Mouse (Mus musculus) heart, postnatal 0 days (tissue): Measurements from ENCODE around the gene Trim2. TPM values are rescaled to one million over a fixed set of nuclear protein-coding genes. Genes with fewer than 3 reads are reported as not detected.

Experiments used
- ATAC-seq: fragments of 200-750 bp; cut with Nextera tagmentation; 2 replicates; pipeline ENCODE4 v1.8.0; 2017; ENCODE audit warnings: low read depth, moderate number of reproducible peaks, moderate library complexity; ENCODE audit not compliant: insufficient read depth
- DNase-seq: peaks from one replicate; pipeline ENCODE4 v3.0.0-alpha.2; 2016; ENCODE audit warnings: low spot score
- H3K27ac ChIP-seq: fragments of 300-500 bp; sonication (generic); 2 replicates; pipeline ENCODE4 v1.5.1; 2014; ENCODE audit warnings: low read depth, mild to moderate bottlenecking
- H3K27me3 ChIP-seq: fragments of 300-500 bp; sonication (generic); 2 replicates; pipeline ENCODE4 v1.6.1; 2014; ENCODE audit warnings: low read length, mixed read lengths; ENCODE audit not compliant: control insufficient read depth, insufficient read depth
- H3K36me3 ChIP-seq: fragments of 300-500 bp; sonication (generic); replicated peaks from 2 replicates; pipeline ENCODE4 v1.6.1; 2014; ENCODE audit warnings: low read length, mixed read lengths; ENCODE audit not compliant: control insufficient read depth, insufficient read depth
- H3K4me1 ChIP-seq: fragments of 300-500 bp; sonication (generic); 2 replicates; pipeline ENCODE4 v1.6.1; 2014; ENCODE audit warnings: antibody characterized with exemption; ENCODE audit not compliant: control insufficient read depth, insufficient read depth
- H3K4me2 ChIP-seq: fragments of 300-500 bp; sonication (generic); 2 replicates; pipeline ENCODE4 v1.6.1; 2014; ENCODE audit warnings: low read depth, mild to moderate bottlenecking, low read length, moderate library complexity
- H3K4me3 ChIP-seq: fragments of 300-500 bp; sonication (generic); 2 replicates; pipeline ENCODE4 v1.5.1; 2014; ENCODE audit warnings: low read depth, low read length
- H3K9ac ChIP-seq: fragments of 300-500 bp; sonication (generic); replicated peaks from 2 replicates; pipeline ENCODE4 v1.6.1; 2014; ENCODE audit warnings: low read depth, low read length, mixed read lengths
- H3K9me3 ChIP-seq: fragments of 300-500 bp; sonication (generic); replicated peaks from 2 replicates; pipeline ENCODE4 v1.6.1; 2016; ENCODE audit warnings: low read length; ENCODE audit not compliant: control insufficient read depth
- CTCF ChIP-seq: IDR thresholded peaks from 2 replicates; pipeline ENCODE4 v1.5.1; 2016; ENCODE audit warnings: antibody characterized with exemption, control low read depth, low read depth
- EP300 ChIP-seq: IDR thresholded peaks from 2 replicates; pipeline ENCODE4 v1.6.1; 2016; ENCODE audit warnings: antibody characterized with exemption, low read depth
- WGBS: fragments of 180-500 bp; shearing (Covaris S2); extraction: QIAGEN DNeasy Blood & Tissue Kit; methylation state at CpG from one replicate; pipeline ENCODE4 v1.1.7; 2014; 5-methylcytosine and 5-hydroxymethylcytosine counted together
- polyA plus RNA-seq: library from polyadenylated mRNA; unstranded; fragments of >200 nt; fragmentation: Nextera tagmentation; extraction: Ambion mirVana; gene quantifications from 2 replicates; pipeline ENCODE4 v1.2.1, GENCODE M21; 2015
- total RNA-seq: library from RNA; depleted of rRNA; stranded (reverse); fragments of >200 nt; gene quantifications from 2 replicates; pipeline ENCODE4 v1.2.3, GENCODE M21; 2014; ENCODE audit warnings: low replicate concordance

Trim2 gene
- total and polyA plus RNA-seq, 2 experiments from 2014 or later, result 6.0 to 6.1 TPM

GRCm38 (mm10) chr3:84243116-84243515, 63.6 kb downstream of the Trim2 start:
- ATAC-seq, result no peak
- no peak overlapping the region for H3K27ac ChIP-seq
- WGBS, result 51% methylated on average over 3 of the region's 3 CpGs

GRCm38 (mm10) chr3:84242497-84242896, 64.2 kb downstream of the Trim2 start:
- no peak for DNase-seq
- no peak overlapping the region for H3K27ac ChIP-seq
- no peak overlapping the region for H3K4me2 ChIP-seq
- no peaks in the 10 kb centered on the region for H3K36me3 ChIP-seq
- H3K9ac ChIP-seq, result no peak overlapping the region
- no peaks in the 10 kb centered on the region for H3K4me1 ChIP-seq
- no peaks in the 10 kb centered on the region for H3K9me3 ChIP-seq
- WGBS, result 81% methylated on average over 4 of the region's 4 CpGs
- TF ChIP-seq EP300 (no peak), CTCF (no peak)
- H3K27me3 ChIP-seq, result no peaks in the 10 kb centered on the region
- no peak overlapping the region for H3K4me3 ChIP-seq
- no peak for ATAC-seq

More at GRCm38 (mm10) chr3:84243116-84243515, 63.6 kb downstream of the Trim2 start:
- no peak for DNase-seq
- no peak overlapping the region for H3K9ac ChIP-seq
- no peaks in the 10 kb centered on the region for H3K9me3 ChIP-seq
- no peak overlapping the region for H3K4me3 ChIP-seq
- TF ChIP-seq CTCF (no peak), EP300 (no peak)
- H3K4me1 ChIP-seq, result 0 out of 2 replicates have a peak, but pooled peaks cover 3% of the 10 kb centered on the region
- H3K36me3 ChIP-seq, result no peaks in the 10 kb centered on the region
- H3K4me2 ChIP-seq, result no peak overlapping the region
- H3K27me3 ChIP-seq, result no peaks in the 10 kb centered on the region

GRCm38 (mm10) chr3:84241098-84241497, 65.6 kb downstream of the Trim2 start:
- 89% methylated on average over 4 of the region's 4 CpGs for WGBS
- TF ChIP-seq CTCF (no peak), EP300 (no peak)
- Histone ChIP-seq H3K27ac (no peak overlapping the region), H3K36me3 (no peaks in the 10 kb centered on the region), H3K9me3 (no peaks in the 10 kb centered on the region), H3K9ac (no peak overlapping the region), H3K27me3 (no peaks in the 10 kb centered on the region), H3K4me1 (no peaks in the 10 kb centered on the region), H3K4me2 (no peak overlapping the region), H3K4me3 (no peak overlapping the region)
- DNase-seq (no peak), ATAC-seq (no peak)

- Histone ChIP-seq H3K4me2 (no peak overlapping the region), H3K27me3 (no peaks in the 10 kb centered on the region), H3K36me3 (no peaks in the 10 kb centered on the region), H3K9me3 (no peaks in the 10 kb centered on the region), H3K9ac (no peak overlapping the region), H3K4me1 (peaks cover 18% of the 10 kb centered on the region), H3K27ac (0 out of 2 replicates have a peak overlapping the region, but pooled peaks have one; percentile 27), H3K4me3 (no peak overlapping the region)
- WGBS, result 64% methylated on average over 10 of the region's 10 CpGs
- no peak for TF ChIP-seq CTCF
- TF ChIP-seq EP300, result no peak
- no peak for ATAC-seq
- DNase-seq, result no peak
Measured at GRCm38 (mm10) chr3:84235420-84236304, 71.0 kb downstream of the Trim2 start.

- TF ChIP-seq EP300, result no peak
- no peak for TF ChIP-seq CTCF
- H3K9ac ChIP-seq, result no peak overlapping the region
- H3K4me2 ChIP-seq, result no peak overlapping the region
- no peak overlapping the region for H3K27ac ChIP-seq
- H3K4me1 ChIP-seq, result peaks cover 26% of the 10 kb centered on the region
- WGBS, result 47% methylated on average over 4 of the region's 4 CpGs
- no peak overlapping the region for H3K4me3 ChIP-seq
- H3K36me3 ChIP-seq, result no peaks in the 10 kb centered on the region
- no peaks in the 10 kb centered on the region for H3K9me3 ChIP-seq
- no peak for DNase-seq
- ATAC-seq, result no peak
- H3K27me3 ChIP-seq, result no peaks in the 10 kb centered on the region
Measured at GRCm38 (mm10) chr3:84234562-84234961, 72.1 kb downstream of the Trim2 start.
